ENCODE assay signal across 17 mouse cellular contexts in the genomic region with DNA sequence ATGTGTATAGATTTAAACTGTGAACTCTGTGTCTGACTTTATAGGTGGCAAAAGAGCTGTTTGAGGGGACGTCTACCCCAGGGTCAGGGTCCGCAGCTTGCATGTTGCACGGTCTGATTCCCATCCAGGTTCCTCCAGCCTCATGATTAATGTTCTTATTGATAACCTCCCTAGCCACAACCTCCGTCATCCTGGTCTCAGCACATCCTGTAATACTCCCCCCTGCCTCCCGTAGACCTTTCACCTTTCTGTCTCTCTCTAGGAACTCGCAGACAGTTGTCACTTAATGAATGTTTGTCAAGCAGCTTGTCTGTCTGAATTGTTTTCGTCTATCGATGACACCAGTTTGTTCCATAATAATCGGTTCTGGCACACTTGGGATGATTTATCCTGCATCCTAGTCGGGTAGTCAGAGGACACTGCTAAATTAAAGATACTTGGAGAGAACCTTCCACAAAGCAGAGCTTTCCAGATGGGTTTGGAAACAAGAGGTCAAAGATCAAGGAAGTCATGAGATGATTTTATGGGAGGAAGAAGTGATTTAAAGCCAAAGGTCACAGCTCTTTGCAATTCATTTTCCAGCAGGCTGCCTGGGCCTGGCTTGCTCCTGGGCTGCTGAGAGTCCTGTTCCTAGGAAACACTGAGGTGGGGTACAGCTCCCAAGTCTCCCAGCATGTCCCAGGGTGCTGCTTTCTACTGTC.
DNase-seq lines count a peak whose midpoint lies in the region; ATAC-seq and TF ChIP-seq lines count a peak whose summit lies in the region.
"Had no signal": no experiment of that assay in that cellular context is flagged by ENCODE, and none has a peak within 500 bp of the region (broad histone marks: within the 10 kb centered on the region; RNA-seq: fewer than 3 reads in every experiment).

No protein-coding gene starts in this region.

- DNase-seq in midbrain, embryonic 11.5 days (ENCODE audit: low spot score, missing footprints), result peak; percentile 83
- DNase-seq in kidney, postnatal 0 days (ENCODE audit: low spot score), result peak; percentile 75
- DNase-seq in skeletal muscle tissue, adult 2 months (ENCODE audit: low read depth, low spot score), result peak; percentile 52
- DNase-seq in lung, postnatal 10 days, result no peak
- DNase-seq: cerebellum, postnatal 36 days; heart, adult 2 months; lung, embryonic 14.5 days; thymus, postnatal 14 days had no signal

- peaks cover 23% of the 10 kb centered on the region for H3K4me1 ChIP-seq in midbrain, embryonic 11.5 days (ENCODE audit: control insufficient read depth, insufficient read depth, low read length)
- H3K4me1 ChIP-seq in midbrain, embryonic 16.5 days (ENCODE audit: control insufficient read depth, insufficient read depth, low read length), result peaks cover 19% of the 10 kb centered on the region
- H3K4me1 ChIP-seq in intestine, embryonic 15.5 days (replicated peaks), result peaks cover 17% of the 10 kb centered on the region
- H3K4me1 ChIP-seq in kidney, postnatal 0 days (replicated peaks; ENCODE audit: insufficient read depth, low read length), result peaks cover 17% of the 10 kb centered on the region; the same call in 1 of the 2 replicates
- peaks cover 20% of the 10 kb centered on the region for H3K4me1 ChIP-seq in hindbrain, embryonic 16.5 days (ENCODE audit: control insufficient read depth, insufficient read depth, low read depth, low read length)

- TF ChIP-seq CTCF in kidney, postnatal 0 days (IDR thresholded peaks at IDR 0.05; ENCODE audit: low read depth), result no peak

- no peak overlapping the region for H3K4me2 ChIP-seq in midbrain, embryonic 11.5 days
- H3K4me2 ChIP-seq in midbrain, embryonic 16.5 days (ENCODE audit: low read length), result no peak overlapping the region
- H3K4me2 ChIP-seq in intestine, embryonic 15.5 days (replicated peaks), result no peak overlapping the region
- H3K4me2 ChIP-seq in kidney, postnatal 0 days (ENCODE audit: low read length), result no peak overlapping the region
- no peak overlapping the region for H3K4me2 ChIP-seq in hindbrain, embryonic 16.5 days (ENCODE audit: low read length)
- H3K4me2 ChIP-seq: embryonic facial prominence, embryonic 13.5 days; liver, embryonic 11.5 days; lung, embryonic 14.5 days; midbrain, embryonic 13.5 days; stomach, embryonic 15.5 days had no signal

- ATAC-seq in midbrain, embryonic 11.5 days (ENCODE audit: low FRiP score), result no peak
- no peak for ATAC-seq in midbrain, embryonic 16.5 days
- peak; percentile 74 for ATAC-seq in intestine, embryonic 15.5 days
- ATAC-seq in kidney, postnatal 0 days (replicated peaks; ENCODE audit: low FRiP score, low read depth), result 0 out of 2 replicates have a peak, but pooled peaks have one; percentile 21
- ATAC-seq in hindbrain, embryonic 16.5 days, result no peak
- ATAC-seq in cerebellum, adult (ENCODE audit: insufficient number of reproducible peaks, low FRiP score, low TSS enrichment), result no peak
- ATAC-seq: midbrain, embryonic 13.5 days had no signal

- no peaks in the 10 kb centered on the region for H3K36me3 ChIP-seq in midbrain, embryonic 11.5 days (ENCODE audit: control insufficient read depth, insufficient read depth, low read length)
- H3K36me3 ChIP-seq in midbrain, embryonic 16.5 days (ENCODE audit: control insufficient read depth, insufficient read depth, low read length), result no peaks in the 10 kb centered on the region
- no peaks in the 10 kb centered on the region for H3K36me3 ChIP-seq in intestine, embryonic 15.5 days
- H3K36me3 ChIP-seq in kidney, postnatal 0 days (ENCODE audit: insufficient read depth, low read length), result no peaks in the 10 kb centered on the region
- H3K36me3 ChIP-seq in hindbrain, embryonic 16.5 days (ENCODE audit: control insufficient read depth, insufficient read depth, low read length), result no peaks in the 10 kb centered on the region
- H3K36me3 ChIP-seq: embryonic facial prominence, embryonic 13.5 days; midbrain, embryonic 13.5 days; stomach, embryonic 15.5 days had no signal

- no peaks in the 10 kb centered on the region; the same call in 1 of the 2 replicates for H3K27me3 ChIP-seq in midbrain, embryonic 11.5 days (ENCODE audit: control insufficient read depth, insufficient read depth, low read length)
- no peaks in the 10 kb centered on the region for H3K27me3 ChIP-seq in midbrain, embryonic 16.5 days (ENCODE audit: control insufficient read depth, insufficient read depth, low read depth, low read length)
- H3K27me3 ChIP-seq in intestine, embryonic 15.5 days (replicated peaks), result no peaks in the 10 kb centered on the region
- H3K27me3 ChIP-seq in kidney, postnatal 0 days (ENCODE audit: insufficient read depth, low read length), result no peaks in the 10 kb centered on the region
- H3K27me3 ChIP-seq in hindbrain, embryonic 16.5 days (replicated peaks; ENCODE audit: control insufficient read depth, insufficient read depth, low read length), result no peaks in the 10 kb centered on the region
- H3K27me3 ChIP-seq: stomach, embryonic 15.5 days had no signal

- 73% methylated on average over 10 of the region's 10 CpGs for WGBS in midbrain, embryonic 11.5 days
- 79% methylated on average over 10 of the region's 10 CpGs for WGBS in midbrain, embryonic 16.5 days
- WGBS in intestine, embryonic 15.5 days, result 28% methylated on average over 10 of the region's 10 CpGs
- 14% methylated on average over 10 of the region's 10 CpGs for WGBS in kidney, postnatal 0 days
- 66% methylated on average over 10 of the region's 10 CpGs for WGBS in hindbrain, embryonic 16.5 days

- no peaks in the 10 kb centered on the region for H3K9me3 ChIP-seq in midbrain, embryonic 11.5 days (ENCODE audit: control insufficient read depth, low read length)
- H3K9me3 ChIP-seq in midbrain, embryonic 16.5 days (replicated peaks; ENCODE audit: control insufficient read depth, low read length, poor library complexity, severe bottlenecking), result no peaks in the 10 kb centered on the region
- no peaks in the 10 kb centered on the region for H3K9me3 ChIP-seq in intestine, embryonic 15.5 days
- H3K9me3 ChIP-seq in kidney, postnatal 0 days (replicated peaks; ENCODE audit: low read length), result no peaks in the 10 kb centered on the region
- no peaks in the 10 kb centered on the region for H3K9me3 ChIP-seq in hindbrain, embryonic 16.5 days (ENCODE audit: control insufficient read depth, low read length)
- H3K9me3 ChIP-seq: embryonic facial prominence, embryonic 13.5 days; midbrain, embryonic 13.5 days; stomach, embryonic 15.5 days had no signal

- H3K4me3 ChIP-seq in midbrain, embryonic 11.5 days (ENCODE audit: low read depth, low read length), result no peak overlapping the region
- no peak overlapping the region for H3K4me3 ChIP-seq in midbrain, embryonic 16.5 days (ENCODE audit: low read depth, low read length)
- no peak overlapping the region for H3K4me3 ChIP-seq in intestine, embryonic 15.5 days (replicated peaks)
- no peak overlapping the region for H3K4me3 ChIP-seq in kidney, postnatal 0 days (replicated peaks; ENCODE audit: low read depth, low read length)
- H3K4me3 ChIP-seq in hindbrain, embryonic 16.5 days (ENCODE audit: low read length), result no peak overlapping the region
- H3K4me3 ChIP-seq: embryonic facial prominence, embryonic 13.5 days; heart, adult 2 months; midbrain, embryonic 13.5 days; stomach, embryonic 15.5 days had no signal

- H3K27ac ChIP-seq in midbrain, embryonic 11.5 days (ENCODE audit: low read depth, low read length), result no peak overlapping the region
- no peak overlapping the region for H3K27ac ChIP-seq in midbrain, embryonic 16.5 days (ENCODE audit: low read length)
- no peak overlapping the region for H3K27ac ChIP-seq in intestine, embryonic 15.5 days
- no peak overlapping the region for H3K27ac ChIP-seq in kidney, postnatal 0 days
- no peak overlapping the region for H3K27ac ChIP-seq in hindbrain, embryonic 16.5 days (ENCODE audit: low read depth, low read length)
- H3K27ac ChIP-seq: embryonic facial prominence, embryonic 13.5 days; heart, adult 2 months; macrophage; midbrain, embryonic 13.5 days; stomach, embryonic 15.5 days had no signal

- no peak overlapping the region for H3K9ac ChIP-seq in midbrain, embryonic 11.5 days (ENCODE audit: low read length)
- H3K9ac ChIP-seq in midbrain, embryonic 16.5 days (ENCODE audit: low read depth, low read length), result no peak overlapping the region
- H3K9ac ChIP-seq in intestine, embryonic 15.5 days, result no peak overlapping the region
- H3K9ac ChIP-seq in kidney, postnatal 0 days (ENCODE audit: low read depth, low read length), result no peak overlapping the region
- no peak overlapping the region for H3K9ac ChIP-seq in hindbrain, embryonic 16.5 days (ENCODE audit: low read depth, low read length)
- H3K9ac ChIP-seq: embryonic facial prominence, embryonic 13.5 days; lung, embryonic 14.5 days; midbrain, embryonic 13.5 days; stomach, embryonic 15.5 days had no signal

Comparison
In these comparisons a context has a peak if more than half of its experiments do, and no peak if none do; other contexts are left out.
1. ATAC-seq: peak in intestine, embryonic 15.5 days (single experiment) and kidney, postnatal 0 days (single experiment); none in midbrain, embryonic 11.5 days (single experiment), midbrain, embryonic 16.5 days (single experiment), hindbrain, embryonic 16.5 days (single experiment) and cerebellum, adult (single experiment).